Mouse (Mus musculus): ENCODE data around the gene Smarcb1.

GRCm38 (mm10) chr10:75937851-75938643 lies 16.6 kb upstream of the Smarcb1 start:
- TF ChIP-seq CTCF (IDR thresholded peaks at IDR 0.05; ENCODE audit: extremely low read depth, insufficient read length, insufficient replicate concordance, low read depth, low read length), result no peak
- no peak for TF ChIP-seq POLR2A (IDR thresholded peaks at IDR 0.05; ENCODE audit: low read depth, low read length)

All from small intestine, adult 2 months (tissue).